Mouse (Mus musculus) liver, embryonic 18 days (tissue): ENCODE measurements around the gene Vwa5b2. TPM values are rescaled to one million over a fixed set of nuclear protein-coding genes. Genes with fewer than 3 reads are reported as not detected.

Source experiments
- polyA plus RNA-seq: library from polyadenylated mRNA; depleted of rRNA; stranded (reverse); fragments of >200 nt; gene quantifications from 2 replicates; pipeline ENCODE4 v1.2.3, GENCODE M21; 2012; rRNA removed

Gene Vwa5b2
- polyA plus RNA-seq: 0.01 and 0.06 TPM in 2 replicates

DNA sequence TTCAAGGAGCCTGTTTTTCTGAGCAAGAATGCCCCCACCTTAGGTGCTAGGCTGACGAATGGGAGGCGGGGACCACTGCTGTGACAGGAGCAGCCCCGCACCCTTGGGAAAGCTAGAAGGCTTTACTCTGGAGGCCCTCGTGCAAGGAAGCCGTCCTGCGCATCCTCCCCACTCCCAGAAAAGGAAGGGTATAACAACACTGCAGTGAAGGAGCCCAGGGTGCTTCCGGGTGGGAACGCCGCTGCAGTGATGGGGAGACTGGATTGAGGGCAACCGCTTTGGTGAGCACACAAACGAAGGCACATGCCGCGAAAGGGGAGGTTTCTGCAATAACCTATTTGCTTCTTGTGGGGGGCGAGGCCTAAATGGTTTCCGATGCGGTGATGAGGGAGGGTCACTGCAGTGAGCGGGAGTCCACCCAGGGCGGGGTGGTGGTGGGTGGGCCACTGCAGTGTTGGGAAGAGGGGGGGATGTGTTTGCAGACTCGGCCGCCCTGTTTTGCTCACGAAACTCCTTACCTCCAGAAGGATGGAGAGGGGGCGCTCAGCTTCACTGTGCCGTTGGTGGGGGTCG lies at the start of gene Vwa5b2:
Gene Vwa5b2 (plus strand): TSS at position 106 of the 573 bp plus-strand sequence.

DNA sequence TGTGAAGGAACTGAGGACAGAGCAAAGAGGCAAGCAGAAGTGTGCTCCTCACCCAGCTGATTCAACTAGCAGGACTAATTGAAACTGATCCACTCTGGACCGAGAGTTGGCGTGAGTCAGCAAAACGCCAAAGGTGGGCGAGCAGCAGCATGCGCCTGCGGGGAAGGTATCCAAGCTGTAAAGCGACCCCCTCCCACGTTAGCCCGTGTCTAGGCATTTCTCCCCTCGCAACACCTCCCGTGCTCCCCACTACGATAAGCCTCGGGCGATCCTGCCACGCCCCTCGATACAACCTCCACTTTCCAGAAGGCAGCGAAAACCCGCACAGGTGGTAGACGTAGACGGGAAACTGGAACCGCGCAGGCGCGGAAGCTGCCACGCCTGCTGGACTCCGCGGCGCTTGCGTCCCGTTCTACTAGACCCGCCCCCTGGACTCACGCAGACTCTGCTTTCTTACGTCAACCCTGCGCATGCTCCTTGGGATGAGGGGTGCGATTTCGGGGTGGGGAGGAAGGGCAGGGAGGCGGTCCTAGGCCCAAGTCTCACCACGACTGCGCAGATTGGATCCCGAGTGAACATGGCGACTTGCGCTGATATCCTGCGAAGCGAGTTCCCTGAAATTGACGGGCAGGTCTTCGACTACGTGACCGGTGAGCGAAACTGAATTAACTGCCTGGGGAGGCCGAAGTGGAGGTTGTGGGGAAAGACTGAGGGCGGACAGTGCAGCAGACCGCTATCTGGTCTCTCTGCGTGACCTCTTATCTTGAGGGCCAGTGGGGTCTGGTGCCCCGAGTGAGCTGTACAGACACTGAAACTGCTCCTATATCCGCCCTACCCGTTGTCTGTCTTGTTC lies 40.9 kb upstream of the Vwa5b2 start, which contains the start of gene Abcf3:
Gene Abcf3 (plus strand): TSS at position 482 of the 853 bp plus-strand sequence.

DNA sequence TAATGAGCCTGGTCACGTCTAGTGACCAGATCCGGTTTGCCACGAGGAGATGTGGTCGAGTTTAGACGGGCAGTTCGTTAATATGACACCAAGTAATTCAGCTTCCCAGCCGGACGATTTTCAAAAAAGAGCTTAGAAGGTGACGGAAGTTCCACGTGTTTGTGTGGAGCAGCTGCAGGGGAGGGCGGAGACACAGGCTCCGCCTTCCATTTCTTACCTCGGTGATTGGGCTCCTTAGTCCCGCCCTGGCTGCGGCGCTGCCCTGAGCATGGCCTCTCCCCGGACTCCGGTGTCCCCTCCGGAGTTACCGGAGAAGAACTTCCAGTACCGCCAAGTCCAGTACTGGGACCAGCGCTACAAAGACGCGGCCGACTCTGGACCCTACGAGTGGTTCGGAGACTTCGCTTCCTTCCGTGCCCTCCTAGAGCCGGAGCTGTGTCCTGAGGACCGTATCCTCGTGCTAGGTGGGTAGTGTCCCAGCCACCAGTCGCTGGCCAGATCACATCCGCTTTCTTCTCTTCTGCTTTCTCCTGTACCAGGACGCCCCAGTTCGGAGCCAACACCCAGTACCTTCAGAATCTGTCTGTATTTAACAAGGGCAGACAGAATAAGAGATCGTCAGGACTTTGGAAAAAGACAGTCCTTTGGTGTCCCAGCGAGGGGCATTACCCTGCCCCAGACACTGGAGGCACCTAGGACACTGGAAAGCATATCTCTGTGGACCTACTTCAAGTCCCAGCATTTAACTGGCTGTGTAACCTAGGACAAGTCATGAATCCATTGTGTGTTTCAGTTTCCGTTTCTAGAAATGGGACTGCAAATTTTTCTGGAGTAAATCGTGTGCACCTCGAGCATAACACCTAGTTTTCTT lies 22.3 kb downstream of the Vwa5b2 start, which contains the start of the genes Eef1akmt4, Gm49333 and Alg3:
Gene Eef1akmt4 (plus strand): TSS at position 237 of the 871 bp plus-strand sequence.
Gene Gm49333 (plus strand): TSS at position 254 of the 871 bp plus-strand sequence.
Gene Alg3 (minus strand): TSS at position 379 of the 871 bp plus-strand sequence.

DNA sequence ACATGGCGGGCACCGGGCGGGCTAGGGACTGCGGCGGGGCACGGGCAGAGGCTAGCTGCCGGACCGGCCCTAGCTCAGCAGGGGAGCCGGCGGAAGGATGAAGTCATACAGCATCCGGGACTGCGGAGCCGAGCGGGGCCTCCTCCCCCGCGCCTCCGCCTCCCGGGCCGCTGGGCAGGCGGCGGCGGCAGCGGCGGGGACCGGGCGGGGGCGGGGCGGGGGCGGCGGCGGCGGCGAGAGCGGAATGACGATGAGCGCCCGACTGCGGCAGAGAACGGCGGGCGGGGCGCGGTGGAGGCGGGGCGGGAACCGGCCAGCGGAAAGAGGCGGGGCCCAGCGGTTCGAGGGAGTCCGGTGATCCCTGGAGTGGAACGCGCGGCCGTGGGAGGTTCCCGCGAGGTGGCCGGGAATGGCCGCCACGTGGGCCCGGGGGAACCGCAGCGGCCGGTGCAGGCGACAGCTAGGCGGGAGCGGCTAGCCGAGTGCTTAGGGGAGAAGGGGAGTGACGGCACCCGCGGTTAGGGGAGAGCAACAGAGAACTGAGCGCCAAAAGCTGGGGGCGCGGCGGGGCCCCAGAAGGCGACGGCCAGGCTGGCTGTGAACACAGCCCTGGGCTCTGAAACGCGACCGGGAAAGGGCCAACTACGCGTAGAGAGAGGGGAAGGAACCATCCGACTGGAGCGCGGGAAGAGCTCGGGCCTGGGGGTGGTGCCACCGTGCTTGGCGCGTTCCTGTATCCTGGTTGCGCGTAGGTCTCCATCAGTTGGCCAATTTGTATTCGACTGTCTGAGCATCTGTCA lies 32.1 kb downstream of the Vwa5b2 start, which contains the start of gene Camk2n2:
Gene Camk2n2 (minus strand): TSS at position 97 of the 800 bp plus-strand sequence.

DNA sequence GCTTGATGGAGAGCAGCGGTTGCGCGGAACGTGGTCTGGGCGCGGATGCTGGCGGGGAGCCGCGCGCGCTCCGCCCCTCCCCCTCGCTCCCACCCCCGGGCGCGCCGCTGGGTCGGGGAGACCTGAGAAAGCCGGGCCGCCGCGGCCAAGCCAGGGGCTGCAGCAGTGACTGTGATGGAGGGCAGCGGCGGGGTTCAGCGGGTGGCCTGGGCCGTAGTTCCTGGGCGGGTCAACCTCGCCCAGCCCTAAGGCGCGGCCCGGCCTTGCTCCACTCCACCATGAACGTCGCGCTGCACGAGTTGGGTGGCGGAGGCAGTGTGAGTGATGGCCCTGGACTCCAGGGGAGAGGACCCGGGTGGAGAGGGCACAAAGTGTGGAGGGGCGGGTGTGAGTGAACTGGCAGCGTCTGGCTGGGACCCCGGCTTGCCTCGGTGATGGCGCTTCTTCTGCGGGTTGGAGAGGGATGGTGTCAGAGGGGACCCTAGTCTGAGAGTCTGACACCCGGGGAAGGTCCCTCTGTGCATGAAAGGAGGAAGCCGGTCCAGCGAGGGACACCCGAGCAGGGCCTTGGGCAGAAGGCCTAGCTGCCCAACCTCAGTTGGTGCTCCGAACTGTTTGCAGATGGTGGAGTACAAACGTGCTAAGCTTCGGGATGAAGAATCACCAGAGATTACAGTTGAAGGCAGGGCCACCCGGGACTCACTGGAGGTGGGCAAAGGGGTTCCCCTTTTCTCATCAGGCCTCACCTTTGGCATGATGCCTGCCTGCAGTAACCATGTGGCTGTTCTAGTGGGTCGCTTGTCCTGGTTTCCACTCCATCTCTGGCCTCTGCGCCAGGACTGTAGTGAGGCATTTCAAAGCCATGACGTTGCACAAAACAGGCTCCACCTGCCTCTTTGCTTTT lies 40.7 kb downstream of the Vwa5b2 start, which contains the start of gene Ece2:
Gene Ece2 (plus strand): TSS at position 98 of the 904 bp plus-strand sequence.

DNA sequence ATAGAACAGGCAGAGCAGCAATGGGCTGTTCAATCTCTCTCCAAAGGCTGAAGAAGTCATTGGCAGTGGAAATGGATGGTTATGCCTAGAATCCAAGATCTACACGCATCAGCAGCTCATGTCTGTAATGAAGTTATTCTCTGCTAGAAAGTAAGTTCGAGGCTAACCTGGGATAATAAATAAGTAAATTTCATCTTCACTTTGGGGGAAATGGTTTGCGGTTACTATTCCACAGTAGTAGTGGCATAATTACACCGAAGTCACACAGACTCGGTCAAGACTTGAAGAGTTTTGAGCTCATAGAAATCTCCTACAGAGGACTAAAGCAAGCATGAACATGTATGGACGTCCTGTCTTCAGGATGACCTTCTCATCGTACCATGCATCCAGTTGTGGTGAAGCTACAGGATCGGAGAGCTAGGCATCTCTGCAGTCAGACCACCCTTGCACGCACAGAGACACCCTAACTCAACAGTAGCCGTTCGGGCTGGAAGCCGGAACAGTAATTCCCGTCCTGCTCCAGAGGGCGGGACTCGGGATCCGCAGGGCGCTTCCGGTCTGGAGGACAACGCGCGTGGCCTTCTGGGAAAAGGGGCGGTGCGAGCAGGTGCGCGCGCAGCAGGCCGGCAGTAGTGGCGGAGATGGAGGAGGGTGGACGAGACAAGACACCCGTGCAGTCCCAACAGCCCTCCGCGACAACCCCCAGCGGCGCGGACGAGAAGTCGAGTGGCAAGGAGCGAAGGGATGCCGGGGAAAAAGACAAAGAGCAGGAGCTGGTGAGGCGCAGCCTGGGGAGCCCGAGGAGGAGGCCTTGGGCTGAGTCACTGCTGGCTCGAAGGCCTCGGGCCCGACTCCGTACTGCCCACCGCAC lies 62.0 kb downstream of the Vwa5b2 start, which contains the start of gene Psmd2:
Gene Psmd2 (plus strand): TSS at position 577 of the 871 bp plus-strand sequence.

Other genes starting within 250 kb of the Vwa5b2 start
- 17.2 and 18.9 TPM in 2 replicates for gene Abcc5, start 163.1 kb upstream of the Vwa5b2 start, polyA plus RNA-seq
- 16.9 and 17.2 TPM in 2 replicates for gene Eif2b5, start 90.7 kb upstream of the Vwa5b2 start, polyA plus RNA-seq
- 5.8 and 8.0 TPM in 2 replicates for gene Dvl3, start 72.5 kb upstream of the Vwa5b2 start, polyA plus RNA-seq
- gene Ap2m1, start 54.0 kb upstream of the Vwa5b2 start, polyA plus RNA-seq: 288 and 314 TPM in 2 replicates
- gene Abcf3, start 40.9 kb upstream of the Vwa5b2 start, polyA plus RNA-seq: 15.9 and 18.1 TPM in 2 replicates
- gene Eef1akmt4, start 22.1 kb downstream of the Vwa5b2 start, polyA plus RNA-seq: 11.2 and 11.3 TPM in 2 replicates
- gene Gm49333, start 22.1 kb downstream of the Vwa5b2 start, polyA plus RNA-seq: not detected in 2 replicates
- gene Alg3, start 22.3 kb downstream of the Vwa5b2 start, polyA plus RNA-seq: 6.8 and 8.4 TPM in 2 replicates
- gene Camk2n2, start 31.8 kb downstream of the Vwa5b2 start, polyA plus RNA-seq: 0.12 and 0.17 TPM in 2 replicates
- gene Ece2, start 40.4 kb downstream of the Vwa5b2 start, polyA plus RNA-seq: 0.08 and 0.12 TPM in 2 replicates
- 60.9 and 63.6 TPM in 2 replicates for gene Psmd2, start 62.2 kb downstream of the Vwa5b2 start, polyA plus RNA-seq
- 81.5 and 99.1 TPM in 2 replicates for gene Eif4g1, start 78.8 kb downstream of the Vwa5b2 start, polyA plus RNA-seq
- gene Fam131a, start 103.8 kb downstream of the Vwa5b2 start, polyA plus RNA-seq: 1.7 and 2.2 TPM in 2 replicates
- 17.4 and 17.9 TPM in 2 replicates for gene Polr2h, start 128.2 kb downstream of the Vwa5b2 start, polyA plus RNA-seq
- gene Clcn2, start 128.3 kb downstream of the Vwa5b2 start, polyA plus RNA-seq: 13.0 and 19.6 TPM in 2 replicates
- gene Chrd, start 143.7 kb downstream of the Vwa5b2 start, polyA plus RNA-seq: 1.4 and 2.0 TPM in 2 replicates
- 5.1 and 6.1 TPM in 2 replicates for gene Thpo, start 145.0 kb downstream of the Vwa5b2 start, polyA plus RNA-seq